Mouse (Mus musculus) forebrain, embryonic 15.5 days (tissue): ENCODE measurements around the gene Gpr4. TPM values are rescaled to one million over a fixed set of nuclear protein-coding genes. Genes with fewer than 3 reads are reported as not detected.
A peak's percentile ranks its signal among the peaks of the same experiment; 100 is the strongest.

Experiments used
- ATAC-seq: fragments of 200-750 bp; cut with Nextera tagmentation; replicated peaks from 2 replicates; pipeline ENCODE4 v1.8.0; 2017; ENCODE audit warnings: mild to moderate bottlenecking, moderate TSS enrichment, moderate library complexity
- H3K27ac ChIP-seq: fragments of 300-500 bp; sonication (generic); replicated peaks from 2 replicates; pipeline ENCODE4 v1.5.1; 2015; ENCODE audit warnings: mild to moderate bottlenecking, inconsistent platforms
- H3K27me3 ChIP-seq: fragments of 300-500 bp; sonication (generic); 2 replicates; pipeline ENCODE4 v1.6.1; 2015; ENCODE audit warnings: inconsistent platforms
- H3K36me3 ChIP-seq: fragments of 300-500 bp; sonication (generic); 2 replicates; pipeline ENCODE4 v1.6.1; 2015; ENCODE audit warnings: mild to moderate bottlenecking, inconsistent platforms
- H3K4me1 ChIP-seq: fragments of 300-500 bp; sonication (generic); 2 replicates; pipeline ENCODE4 v1.6.1; 2015; ENCODE audit warnings: inconsistent platforms
- H3K4me2 ChIP-seq: fragments of 300-500 bp; sonication (generic); replicated peaks from 2 replicates; pipeline ENCODE4 v1.6.1; 2015; ENCODE audit warnings: mild to moderate bottlenecking, inconsistent platforms
- H3K4me3 ChIP-seq: fragments of 300-500 bp; sonication (generic); 2 replicates; pipeline ENCODE4 v1.5.1; 2015; ENCODE audit warnings: mild to moderate bottlenecking, inconsistent platforms
- H3K9ac ChIP-seq: fragments of 300-500 bp; sonication (generic); replicated peaks from 2 replicates; pipeline ENCODE4 v1.6.1; 2015; ENCODE audit warnings: mild to moderate bottlenecking, inconsistent platforms
- H3K9me3 ChIP-seq: fragments of 300-500 bp; sonication (generic); 2 replicates; pipeline ENCODE4 v1.6.1; 2016; ENCODE audit warnings: inconsistent platforms
- WGBS: fragments of 180-500 bp; shearing (Covaris S2); methylation state at CpG from one replicate; pipeline ENCODE4 v1.1.7; 2015; ENCODE audit warnings: mixed read lengths; 5-methylcytosine and 5-hydroxymethylcytosine counted together
- polyA plus RNA-seq: library from polyadenylated mRNA; unstranded; fragments of >200 nt; fragmentation: Nextera tagmentation; extraction: Ambion mirVana; gene quantifications from 2 replicates; pipeline ENCODE4 v1.2.1, GENCODE M21; 2015

Gpr4 gene
- polyA plus RNA-seq, 1 experiment from 2014 or later, result 2.4 TPM

- Histone ChIP-seq H3K36me3 (no peaks in the 10 kb centered on the region), H3K4me1 (peaks cover under 1% of the 10 kb centered on the region; the same call in 1 of the 2 replicates), H3K9ac (no peak overlapping the region), H3K27ac (no peak overlapping the region), H3K4me2 (no peak overlapping the region), H3K27me3 (no peaks in the 10 kb centered on the region), H3K9me3 (no peaks in the 10 kb centered on the region), H3K4me3 (no peak overlapping the region)
- 74% methylated on average over 5 of the region's 5 CpGs for WGBS
- no peak for ATAC-seq
Measured at GRCm38 (mm10) chr7:19217492-19217891, 5.2 kb downstream of the Gpr4 start.

- H3K27me3 ChIP-seq, result no peaks in the 10 kb centered on the region
- H3K36me3 ChIP-seq, result no peaks in the 10 kb centered on the region
- no peak for ATAC-seq
- H3K9me3 ChIP-seq, result no peaks in the 10 kb centered on the region
- H3K4me1 ChIP-seq, result no peaks in the 10 kb centered on the region
- no peak overlapping the region for H3K4me3 ChIP-seq
- no peak overlapping the region for H3K27ac ChIP-seq
- 34% methylated on average over 3 of the region's 3 CpGs for WGBS
- no peak overlapping the region for H3K4me2 ChIP-seq
- H3K9ac ChIP-seq, result no peak overlapping the region
Measured at GRCm38 (mm10) chr7:19217944-19218343, 5.6 kb downstream of the Gpr4 start.

- H3K4me2 ChIP-seq, result no peak overlapping the region
- ATAC-seq, result no peak
Measured at GRCm38 (mm10) chr7:19220061-19220460, 7.7 kb downstream of the Gpr4 start.

GRCm38 (mm10) chr7:19222189-19222588 is 9.9 kb downstream of the Gpr4 start:
- H3K27ac ChIP-seq, result no peak overlapping the region
- peaks cover 7% of the 10 kb centered on the region for H3K4me1 ChIP-seq
- no peaks in the 10 kb centered on the region for H3K36me3 ChIP-seq
- no peaks in the 10 kb centered on the region for H3K9me3 ChIP-seq
- no peaks in the 10 kb centered on the region for H3K27me3 ChIP-seq
- 95% methylated on average over 16 of the region's 16 CpGs for WGBS
- no peak overlapping the region for H3K4me3 ChIP-seq
- ATAC-seq, result no peak
- H3K4me2 ChIP-seq, result no peak overlapping the region
- no peak overlapping the region for H3K9ac ChIP-seq

More at GRCm38 (mm10) chr7:19220061-19220460, 7.7 kb downstream of the Gpr4 start:
- Histone ChIP-seq H3K4me1 (no peaks in the 10 kb centered on the region), H3K9me3 (no peaks in the 10 kb centered on the region), H3K36me3 (no peaks in the 10 kb centered on the region), H3K27ac (no peak overlapping the region), H3K9ac (no peak overlapping the region), H3K27me3 (no peaks in the 10 kb centered on the region), H3K4me3 (no peak overlapping the region)
- 71% methylated on average over 3 of the region's 3 CpGs for WGBS

- Histone ChIP-seq H3K4me1 (peaks cover 10% of the 10 kb centered on the region), H3K27me3 (no peaks in the 10 kb centered on the region), H3K4me3 (no peak overlapping the region), H3K36me3 (no peaks in the 10 kb centered on the region), H3K9me3 (no peaks in the 10 kb centered on the region), H3K4me2 (no peak overlapping the region), H3K27ac (no peak overlapping the region), H3K9ac (no peak overlapping the region)
- ATAC-seq, result no peak
- WGBS, result 93% methylated on average over 14 of the region's 14 CpGs
Measured at GRCm38 (mm10) chr7:19222875-19223274, 10.5 kb downstream of the Gpr4 start.

GRCm38 (mm10) chr7:19224933-19225332 is 12.6 kb downstream of the Gpr4 start:
- no peaks in the 10 kb centered on the region for H3K36me3 ChIP-seq
- no peak overlapping the region for H3K4me2 ChIP-seq
- peaks cover 20% of the 10 kb centered on the region for H3K4me1 ChIP-seq
- ATAC-seq, result no peak
- H3K9me3 ChIP-seq, result no peaks in the 10 kb centered on the region
- no peaks in the 10 kb centered on the region for H3K27me3 ChIP-seq
- no peak overlapping the region for H3K4me3 ChIP-seq
- 89% methylated on average over 4 of the region's 4 CpGs for WGBS
- no peak overlapping the region for H3K9ac ChIP-seq
- H3K27ac ChIP-seq, result no peak overlapping the region

- H3K4me1 ChIP-seq, result peaks cover 26% of the 10 kb centered on the region
Measured at GRCm38 (mm10) chr7:19226817-19227797, 14.8 kb downstream of the Gpr4 start.

GRCm38 (mm10) chr7:19227883-19228792 is 15.8 kb downstream of the Gpr4 start, which contains the start of gene Opa3:
TSS of gene Opa3 (plus strand) at chr7:19228334.
- H3K27me3 ChIP-seq, result no peaks in the 10 kb centered on the region
- peak; percentile 96 for ATAC-seq
- under 1% methylated on average over 91 of the region's 91 CpGs for WGBS

More at GRCm38 (mm10) chr7:19226817-19227797, 14.8 kb downstream of the Gpr4 start:
- peak overlapping the region; percentile 62 for H3K9ac ChIP-seq
- peak; percentile 34 for ATAC-seq
- H3K4me3 ChIP-seq, result peak overlapping the region; percentile 65
- no peaks in the 10 kb centered on the region for H3K9me3 ChIP-seq
- 20% methylated on average over 20 of the region's 20 CpGs for WGBS
- no peaks in the 10 kb centered on the region for H3K27me3 ChIP-seq
- no peaks in the 10 kb centered on the region for H3K36me3 ChIP-seq
- peak overlapping the region; percentile 100 for H3K27ac ChIP-seq
- peak overlapping the region; percentile 86 for H3K4me2 ChIP-seq

GRCm38 (mm10) chr7:19228793-19229148 is 16.4 kb downstream of the Gpr4 start:
- Histone ChIP-seq H3K9me3 (no peaks in the 10 kb centered on the region), H3K27me3 (no peaks in the 10 kb centered on the region), H3K4me3 (peak overlapping the region; percentile 65), H3K4me2 (peak overlapping the region; percentile 86), H3K4me1 (peaks cover 26% of the 10 kb centered on the region), H3K27ac (peak overlapping the region; percentile 100), H3K36me3 (no peaks in the 10 kb centered on the region), H3K9ac (peak overlapping the region; percentile 51)
- WGBS, result under 1% methylated on average over 14 of the region's 14 CpGs
- ATAC-seq, result no peak

More at GRCm38 (mm10) chr7:19227883-19228792, 15.8 kb downstream of the Gpr4 start, which contains the start of gene Opa3:
- no peaks in the 10 kb centered on the region for H3K9me3 ChIP-seq
- H3K9ac ChIP-seq, result peak within 1 kb of the TSS; percentile 68
- peak within 1 kb of the TSS; percentile 86 for H3K4me2 ChIP-seq
- H3K4me3 ChIP-seq, result peak within 1 kb of the TSS; percentile 65
- H3K27ac ChIP-seq, result peak within 1 kb of the TSS; percentile 100
- H3K4me1 ChIP-seq, result peaks cover 26% of the 10 kb centered on the region
- no peaks in the 10 kb centered on the region for H3K36me3 ChIP-seq

- Histone ChIP-seq H3K4me2 (peak overlapping the region; percentile 86), H3K9me3 (no peaks in the 10 kb centered on the region), H3K27ac (peak overlapping the region; percentile 100), H3K27me3 (no peaks in the 10 kb centered on the region), H3K4me1 (peaks cover 26% of the 10 kb centered on the region), H3K36me3 (no peaks in the 10 kb centered on the region), H3K4me3 (peak overlapping the region; percentile 65), H3K9ac (peak overlapping the region; percentile 51)
- WGBS, result 39% methylated on average over 5 of the region's 5 CpGs
- no peak for ATAC-seq
Measured at GRCm38 (mm10) chr7:19229404-19229803, 17.1 kb downstream of the Gpr4 start.

GRCm38 (mm10) chr7:19230041-19230580 is 17.8 kb downstream of the Gpr4 start:
- H3K9me3 ChIP-seq, result no peaks in the 10 kb centered on the region
- H3K27me3 ChIP-seq, result no peaks in the 10 kb centered on the region
- WGBS, result 91% methylated on average over 2 of the region's 2 CpGs
- H3K36me3 ChIP-seq, result no peaks in the 10 kb centered on the region
- H3K9ac ChIP-seq, result 0 out of 2 replicates have a peak overlapping the region, but pooled peaks have one; percentile 5
- 0 out of 2 replicates have a peak overlapping the region, but pooled peaks have one; percentile 65 for H3K4me3 ChIP-seq
- no peak for ATAC-seq
- H3K4me1 ChIP-seq, result peaks cover 26% of the 10 kb centered on the region
- no peak overlapping the region for H3K27ac ChIP-seq
- H3K4me2 ChIP-seq, result peak overlapping the region; percentile 86; the same call in 1 of the 2 replicates
